Mouse (Mus musculus) small intestine, adult 2 months (tissue): ENCODE data around the gene Zeb2.

Source experiments
- CTCF ChIP-seq: fragments of 200-500 bp; IDR thresholded peaks from 2 replicates; pipeline ENCODE4 v1.5.1; 2012; ENCODE audit warnings: low read depth, mild to moderate bottlenecking, control low read depth, inconsistent platforms, low read length, moderate library complexity, mixed read lengths; ENCODE audit not compliant: insufficient replicate concordance, insufficient read length; ENCODE audit errors: extremely low read depth
- POLR2A ChIP-seq: fragments of 200-500 bp; IDR thresholded peaks from 2 replicates; pipeline ENCODE4 v1.6.1; 2012; ENCODE audit warnings: low read depth, mild to moderate bottlenecking, control low read depth, inconsistent platforms, low read length, moderate library complexity

DNA sequence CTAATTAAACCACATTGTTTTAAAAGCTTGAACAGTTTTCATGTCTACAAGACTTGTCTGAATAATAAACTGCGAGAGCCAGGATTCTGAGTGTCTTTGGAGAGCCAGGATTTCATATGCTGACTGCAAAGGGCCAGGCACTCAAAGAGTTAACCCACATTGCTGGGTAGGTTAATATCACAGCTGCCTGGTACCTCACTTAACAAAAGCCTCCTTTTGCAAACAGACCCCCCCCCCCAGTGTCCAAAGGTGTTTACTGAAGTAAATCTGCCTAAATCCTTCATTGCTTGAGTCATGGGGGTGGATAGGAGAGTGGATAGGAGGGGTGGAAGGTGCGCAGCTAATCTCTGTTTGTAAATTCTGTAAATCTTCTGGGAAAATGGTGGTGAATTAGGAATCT lies 15.6 kb downstream of the Zeb2 start:
- TF ChIP-seq POLR2A, result no peak
- TF ChIP-seq CTCF, result no peak
